Mouse (Mus musculus) spleen, adult 18-20 months (tissue): ENCODE measurements at regions not wholly inside any gene's neighbourhood (a gene's known extent, or its start where the extent isn't known, plus 50 kb on each side); places are given as distances from the start of the nearest gene placed in this dataset.

Experiments used
- DNase-seq, 2 experiments: peaks; one replicate each; pipeline ENCODE4 v3.0.0; 2022; ENCODE audit warnings: mixed read lengths in 2 of 2

DNA sequence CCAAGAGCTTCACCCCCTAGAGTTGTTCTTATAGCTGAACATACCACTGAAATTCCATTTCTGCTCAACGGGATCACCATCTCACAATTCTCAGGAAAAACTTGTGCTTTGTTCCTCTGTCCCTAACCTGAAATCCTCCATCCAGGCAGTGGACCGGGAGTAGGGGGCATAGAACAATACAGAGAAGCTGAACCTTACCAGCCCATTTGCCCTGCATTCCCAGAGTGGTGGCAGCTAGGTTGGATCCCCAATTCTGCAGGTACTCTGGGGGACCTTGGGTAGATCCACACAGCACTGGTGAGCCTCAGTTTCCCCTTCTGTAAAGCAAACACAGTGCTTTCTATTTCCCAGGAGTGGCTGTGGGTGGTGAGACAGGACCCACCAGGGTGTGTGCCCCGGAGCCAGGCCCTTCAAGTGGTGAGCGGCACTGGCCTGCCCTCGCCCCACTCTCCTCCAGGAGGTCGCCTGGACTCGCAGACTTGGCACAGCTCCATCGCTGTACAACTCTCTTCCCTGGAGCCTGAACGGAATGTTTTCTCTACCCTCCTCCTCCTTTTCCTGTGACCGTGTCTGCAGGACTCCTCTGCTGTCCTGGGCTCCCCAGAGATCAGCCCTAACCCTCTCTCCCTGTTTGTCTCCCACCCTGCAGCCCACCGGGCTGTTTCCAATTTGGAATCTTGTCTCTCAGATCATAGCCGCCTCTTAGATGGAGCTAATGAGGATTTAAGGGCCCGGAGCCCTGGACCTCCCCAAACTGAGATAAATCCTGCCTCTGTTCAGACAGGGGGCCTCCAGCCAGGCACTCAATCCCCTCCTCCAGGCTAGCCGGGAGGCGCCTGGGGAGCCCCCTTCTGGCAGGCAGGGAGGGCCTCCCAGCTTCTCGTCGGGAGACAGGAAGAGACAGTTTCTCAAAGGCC is 52.3 kb upstream of the Cux1 start:
- DNase-seq = no peak

DNA sequence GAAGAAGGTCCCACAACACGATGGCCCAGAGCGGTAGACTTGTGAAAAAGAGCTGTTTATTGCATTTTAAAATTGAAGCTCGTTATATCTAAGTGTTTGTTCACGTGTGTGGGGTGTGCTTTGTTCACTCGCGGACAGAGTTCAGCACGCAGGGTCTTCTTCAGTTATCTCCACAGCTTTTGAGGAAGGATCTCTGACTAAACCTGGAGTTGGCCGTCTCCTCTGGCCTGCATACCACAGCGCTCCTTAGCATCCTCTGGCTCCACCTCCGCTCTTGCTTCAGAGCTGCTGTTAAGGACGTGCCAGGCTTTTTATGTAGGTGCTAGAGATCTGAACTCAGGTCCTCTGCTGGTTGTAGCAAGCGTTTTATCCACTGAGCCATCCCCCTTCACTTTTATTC is 52.9 kb upstream of the Cux1 start:
- DNase-seq = no peak

DNA sequence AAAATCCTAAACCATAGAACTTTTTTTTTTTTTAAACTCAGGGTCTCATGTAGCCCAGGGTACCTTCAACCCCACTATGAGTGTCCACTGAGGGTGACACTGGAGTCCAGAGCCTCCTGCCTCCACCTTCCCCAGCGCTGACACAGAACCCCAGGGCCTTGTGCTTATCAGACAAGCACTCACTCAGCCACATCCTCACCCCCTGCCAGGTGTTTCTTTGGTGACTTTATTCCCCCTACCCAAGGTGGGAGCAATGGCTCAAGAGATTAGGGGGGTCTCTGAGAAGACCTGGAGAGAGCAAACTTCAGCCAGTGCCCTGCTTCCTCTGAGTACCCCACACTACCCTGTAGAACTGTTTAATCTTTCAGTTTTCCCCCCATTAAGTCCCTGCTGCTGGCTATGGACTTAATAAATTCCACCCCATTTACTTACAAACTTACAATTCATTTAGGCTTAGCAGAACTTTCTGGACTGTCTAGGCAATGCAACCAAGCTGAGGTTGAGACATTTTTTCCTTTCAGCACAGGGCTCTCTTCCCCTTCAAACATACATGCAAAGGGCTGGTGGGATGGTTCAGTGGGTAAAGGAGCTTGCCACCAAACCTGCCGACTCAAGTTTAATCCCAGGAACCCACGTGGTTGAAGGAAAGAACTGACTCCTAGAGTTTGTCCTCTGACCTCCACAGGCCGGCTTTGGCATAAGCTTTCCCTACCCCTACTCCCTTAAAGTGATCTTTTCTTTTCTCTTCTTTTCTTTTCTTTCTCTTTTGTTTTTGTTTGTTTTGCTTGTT is 54.2 kb upstream of the Cux1 start:
- no peak for DNase-seq

DNA sequence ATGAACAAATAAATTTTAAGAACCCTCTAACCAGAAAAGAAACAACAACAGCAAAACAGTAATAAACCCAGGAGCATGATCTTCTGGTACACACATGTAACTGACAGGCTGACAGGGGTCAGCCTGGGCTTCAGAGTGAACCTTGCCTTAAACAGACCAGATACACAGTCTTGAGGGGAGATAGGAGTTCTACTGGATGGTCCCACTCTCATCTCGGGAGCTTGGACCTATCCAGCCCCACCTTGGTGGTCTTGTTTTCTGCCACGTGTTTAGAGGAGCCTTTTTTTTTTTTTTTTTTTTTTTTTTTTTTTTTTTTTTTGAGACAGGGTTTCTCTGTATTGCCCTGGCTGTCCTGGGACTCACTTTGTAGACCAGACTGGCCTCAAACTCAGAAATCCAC is 54.9 kb upstream of the Cux1 start:
- no peak for DNase-seq

- peak; percentile 52 to 79 for DNase-seq
These were observed 55.6 kb upstream of the Cux1 start for GRCm38 (mm10) chr5:136622721-136623542.

- DNase-seq = no peak
These were observed 56.5 kb upstream of the Cux1 start for GRCm38 (mm10) chr5:136623791-136624190.

DNA sequence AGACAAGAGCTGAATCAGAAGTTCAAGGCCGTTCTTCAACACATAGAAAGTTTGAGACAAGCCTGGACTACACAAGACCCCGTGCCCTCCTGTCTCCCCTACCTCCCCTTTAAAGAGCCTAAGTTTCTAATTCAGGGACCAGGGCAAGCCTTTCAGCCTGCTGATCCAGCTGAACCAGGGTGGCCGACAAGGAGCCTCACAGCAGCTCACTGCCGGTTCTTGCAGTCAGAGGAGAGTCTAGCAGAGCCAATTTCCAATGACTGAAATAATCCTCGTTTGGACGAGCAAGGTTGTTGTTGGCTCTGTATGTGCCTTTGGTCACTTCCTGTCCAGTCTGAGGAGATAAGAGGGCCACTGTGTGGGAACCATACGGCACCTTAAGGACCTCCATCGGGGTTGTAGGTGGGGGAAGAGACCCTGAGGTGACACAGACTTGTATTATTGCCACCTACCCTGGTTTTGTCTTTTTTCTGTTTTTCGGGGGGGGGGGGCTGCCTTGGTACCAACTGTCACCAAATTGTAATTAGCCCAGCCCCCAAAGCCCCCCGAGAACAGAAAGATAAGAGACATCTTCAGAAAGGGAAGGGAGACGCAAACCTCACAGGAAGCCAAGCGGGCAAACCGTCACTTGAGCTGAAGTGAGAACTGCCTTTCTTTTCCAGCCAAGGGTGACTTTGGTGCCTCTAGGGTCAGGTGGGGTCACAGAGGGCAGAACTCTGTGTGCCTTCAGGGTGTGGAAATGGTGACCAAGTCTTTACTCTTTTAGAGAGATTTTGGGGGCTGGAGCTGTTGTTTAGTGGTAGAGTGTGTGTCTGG is 58.1 kb upstream of the Cux1 start:
- no peak for DNase-seq

DNA sequence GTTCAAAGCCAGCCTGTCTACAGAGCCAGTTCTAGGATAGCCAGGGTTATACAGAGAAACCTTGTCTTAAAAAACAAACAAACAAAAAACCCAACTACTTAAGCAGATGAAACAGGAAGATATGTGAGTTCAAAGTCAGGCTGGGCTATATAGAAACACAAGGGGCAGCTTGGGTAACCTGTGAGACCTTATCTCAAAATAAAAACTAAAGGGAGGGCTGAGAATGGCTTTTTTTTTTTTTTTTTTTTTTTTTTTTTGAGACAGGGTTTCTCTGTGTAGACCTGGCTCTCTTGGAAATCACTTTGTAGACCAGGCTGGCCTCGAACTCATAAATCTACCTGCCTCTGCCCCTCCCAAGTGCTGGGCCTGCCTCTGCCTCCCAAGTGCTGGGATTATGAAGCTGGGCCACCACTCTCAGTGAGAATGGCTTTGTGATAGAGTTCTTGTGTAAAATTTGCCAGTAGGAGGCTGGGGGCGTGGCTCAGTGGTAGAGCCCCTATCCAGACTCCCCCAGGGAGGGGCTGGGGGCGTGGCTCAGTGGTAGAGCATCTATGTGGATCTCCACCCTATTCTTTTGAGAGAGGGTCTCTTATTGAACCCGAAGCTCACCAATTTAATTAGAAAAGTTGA is 59.0 kb upstream of the Cux1 start:
- DNase-seq = no peak

DNA sequence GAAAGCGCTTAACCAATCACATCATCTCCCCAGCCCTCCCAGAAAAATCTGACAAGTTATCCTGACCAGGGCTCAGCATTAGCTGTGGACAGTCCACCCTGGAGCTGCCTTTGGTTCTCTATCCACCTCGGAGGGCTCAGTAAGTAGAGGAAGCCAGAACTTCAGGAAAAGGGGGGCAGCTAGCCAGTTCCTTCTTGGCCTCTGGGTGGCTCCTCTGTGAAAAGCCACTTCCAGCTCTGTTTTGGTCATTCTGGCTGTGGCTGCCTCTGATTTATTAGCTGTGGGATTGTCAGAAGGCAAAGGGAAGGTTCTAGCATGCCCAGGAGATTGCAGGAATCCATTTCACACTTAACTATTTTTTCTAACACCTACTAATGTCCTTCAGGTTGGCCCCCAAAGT is 59.6 kb upstream of the Cux1 start:
- no peak for DNase-seq

DNA sequence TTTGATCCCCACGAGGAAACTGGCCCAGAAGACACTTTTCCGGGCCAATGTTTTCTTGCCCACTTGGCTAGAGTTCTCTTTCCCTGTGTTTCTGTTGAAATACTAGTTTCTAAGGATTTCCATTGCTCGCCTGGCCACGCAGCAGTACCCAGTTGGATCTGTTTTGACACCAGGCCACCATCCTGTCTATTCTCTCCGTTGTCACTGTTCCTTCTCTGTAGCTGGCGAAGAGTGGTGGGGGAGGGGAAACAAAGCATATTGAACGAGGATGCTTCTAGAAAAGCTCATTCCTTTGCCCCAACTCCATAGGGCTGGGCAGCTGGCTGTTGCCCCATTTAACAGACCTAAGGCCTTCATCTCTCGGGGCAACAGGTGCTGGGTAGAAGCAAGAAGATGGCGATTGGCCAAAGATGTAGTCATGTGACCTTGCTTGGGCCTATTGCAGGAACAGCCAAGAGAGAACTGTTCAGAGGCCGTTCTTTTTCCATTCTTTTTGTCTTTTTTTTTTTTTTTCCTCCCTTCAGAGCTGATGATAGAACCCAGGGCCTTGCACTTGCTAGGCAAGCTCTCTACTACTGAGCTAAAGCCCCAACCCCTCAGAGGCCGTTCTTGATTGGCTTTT is 60.5 kb upstream of the Cux1 start:
- DNase-seq = no peak

DNA sequence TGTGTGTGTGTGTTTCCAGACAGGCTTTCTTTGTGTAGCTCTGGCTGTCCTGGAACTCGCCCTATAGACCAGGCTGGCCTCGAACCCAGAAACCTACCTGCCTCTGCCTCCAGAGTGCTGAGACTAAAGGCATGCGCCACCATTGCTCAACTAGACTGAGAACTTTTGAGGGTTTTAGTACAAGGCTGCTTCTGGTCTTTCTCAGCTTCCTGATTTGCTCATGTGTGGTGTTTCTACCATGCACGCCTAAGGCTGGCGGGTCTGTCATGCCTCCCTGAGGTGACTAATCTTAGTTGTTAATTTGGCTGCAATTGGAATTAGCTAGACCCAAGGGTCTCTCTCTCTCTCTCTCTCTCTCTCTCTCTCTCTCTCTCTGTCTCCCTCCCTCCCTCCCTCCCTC is 61.2 kb upstream of the Cux1 start:
- DNase-seq = no peak

DNA sequence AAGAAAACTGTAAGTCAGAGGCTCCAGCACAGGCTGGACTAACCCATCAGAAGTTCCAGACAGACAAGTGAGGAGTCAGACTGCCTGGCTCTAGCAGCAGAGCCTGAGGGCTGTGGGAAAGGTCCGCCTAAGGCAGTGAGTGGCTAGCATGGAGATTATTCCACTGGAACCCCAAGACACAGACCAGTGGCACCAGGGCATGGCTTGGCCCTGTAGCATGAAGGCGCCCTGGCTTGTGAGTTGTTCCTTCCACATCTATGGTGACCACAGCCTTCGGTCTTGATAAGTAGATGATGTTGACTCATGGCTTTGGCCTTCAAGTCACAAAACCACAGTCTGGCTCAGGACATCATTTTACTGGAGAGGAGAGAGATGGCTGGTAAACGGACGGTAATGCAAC is 60.7 kb upstream of the Myl10 start:
- no peak for DNase-seq

GRCm38 (mm10) chr5:136633901-136634300 is 59.0 kb upstream of the Myl10 start:
- DNase-seq = no peak

GRCm38 (mm10) chr5:136635119-136635518 is 57.8 kb upstream of the Myl10 start:
- no peak for DNase-seq

DNA sequence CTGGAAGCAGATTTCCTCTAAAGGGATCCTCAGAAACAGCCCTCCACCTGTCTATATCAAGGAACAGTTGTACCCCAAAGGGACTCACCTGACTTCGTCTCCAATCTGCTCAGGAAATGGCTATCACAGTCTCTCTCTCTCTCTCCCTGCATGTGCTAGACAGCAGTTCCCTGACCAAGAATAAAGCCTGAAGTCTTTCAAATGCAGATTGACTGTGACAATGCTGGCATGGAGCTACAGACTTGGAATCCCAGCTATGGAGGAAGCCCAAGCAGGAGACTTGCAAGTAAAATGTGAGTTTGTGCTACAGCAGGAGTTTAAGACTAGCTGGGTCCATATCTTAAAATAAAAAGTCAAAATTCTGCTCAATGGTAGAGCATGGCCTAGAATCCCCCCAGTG is 56.5 kb upstream of the Myl10 start:
- no peak for DNase-seq

GRCm38 (mm10) chr5:136637872-136638271 is 55.1 kb upstream of the Myl10 start:
- no peak for DNase-seq

- peak in 1 of 2 experiments; percentile 55 for DNase-seq
These were observed 51.9 kb upstream of the Myl10 start for GRCm38 (mm10) chr5:136640871-136641619.

GRCm38 (mm10) chr5:136642208-136642607 is 50.7 kb upstream of the Myl10 start:
- DNase-seq = no peak
